Mouse (Mus musculus) midbrain, embryonic 14.5 days (tissue): ENCODE data around the gene Prdx2. TPM values are rescaled to one million over a fixed set of nuclear protein-coding genes. Genes with fewer than 3 reads are reported as not detected.

Source experiments
- ATAC-seq: fragments of 200-750 bp; cut with Nextera tagmentation; 2 replicates; pipeline ENCODE4 v1.8.0; 2017; ENCODE audit warnings: moderate number of reproducible peaks, moderate library complexity; ENCODE audit not compliant: low FRiP score, low TSS enrichment
- DNase-seq: peaks from one replicate; pipeline ENCODE4 v3.0.0-alpha.2; 2015
- H3K27ac ChIP-seq: fragments of 300-500 bp; sonication (generic); replicated peaks from 2 replicates; pipeline ENCODE4 v1.5.1; 2014; ENCODE audit warnings: mild to moderate bottlenecking, low read depth, low read length, moderate library complexity
- H3K27me3 ChIP-seq: fragments of 300-500 bp; sonication (generic); 2 replicates; pipeline ENCODE4 v1.6.1; 2014; ENCODE audit warnings: low read length, control low read depth, mixed read lengths; ENCODE audit not compliant: control insufficient read depth, insufficient read depth
- H3K36me3 ChIP-seq: fragments of 300-500 bp; sonication (generic); 2 replicates; pipeline ENCODE4 v1.6.1; 2014; ENCODE audit warnings: low read length, control low read depth; ENCODE audit not compliant: control insufficient read depth, insufficient read depth
- H3K4me1 ChIP-seq: fragments of 300-500 bp; sonication (generic); 2 replicates; pipeline ENCODE4 v1.6.1; 2014; ENCODE audit warnings: mild to moderate bottlenecking, antibody characterized with exemption, low read length, control low read depth; ENCODE audit not compliant: control insufficient read depth, insufficient read depth
- H3K4me2 ChIP-seq: fragments of 300-500 bp; sonication (generic); 2 replicates; pipeline ENCODE4 v1.6.1; 2014; ENCODE audit warnings: mild to moderate bottlenecking, low read length, moderate library complexity
- H3K4me3 ChIP-seq: fragments of 300-500 bp; sonication (generic); replicated peaks from 2 replicates; pipeline ENCODE4 v1.5.1; 2014; ENCODE audit warnings: low read depth, low read length
- H3K9ac ChIP-seq: fragments of 300-500 bp; sonication (generic); replicated peaks from 2 replicates; pipeline ENCODE4 v1.6.1; 2014; ENCODE audit warnings: mild to moderate bottlenecking, low read length, moderate library complexity
- H3K9me3 ChIP-seq: fragments of 300-500 bp; sonication (generic); 2 replicates; pipeline ENCODE4 v1.6.1; 2016; ENCODE audit warnings: low read length, control low read depth, mixed read lengths; ENCODE audit not compliant: control insufficient read depth
- WGBS: fragments of 180-500 bp; shearing (Covaris S2); extraction: QIAGEN DNeasy Blood & Tissue Kit; methylation state at CpG from one replicate; pipeline ENCODE4 v1.1.7; 2014; 5-methylcytosine and 5-hydroxymethylcytosine counted together
- microRNA-seq: library from miRNA; unstranded; fragments of <30 nt; microRNA quantifications from one replicate; pipeline ENCODE4, GENCODE M21; 2016
- polyA plus RNA-seq: library from polyadenylated mRNA; unstranded; fragments of >200 nt; fragmentation: Nextera tagmentation; extraction: Ambion mirVana; gene quantifications from 2 replicates; pipeline ENCODE4 v1.2.1, GENCODE M21; 2014

The Prdx2 gene
- polyA plus RNA-seq, 1 experiment from 2014 or later, result 1,531 TPM

DNA sequence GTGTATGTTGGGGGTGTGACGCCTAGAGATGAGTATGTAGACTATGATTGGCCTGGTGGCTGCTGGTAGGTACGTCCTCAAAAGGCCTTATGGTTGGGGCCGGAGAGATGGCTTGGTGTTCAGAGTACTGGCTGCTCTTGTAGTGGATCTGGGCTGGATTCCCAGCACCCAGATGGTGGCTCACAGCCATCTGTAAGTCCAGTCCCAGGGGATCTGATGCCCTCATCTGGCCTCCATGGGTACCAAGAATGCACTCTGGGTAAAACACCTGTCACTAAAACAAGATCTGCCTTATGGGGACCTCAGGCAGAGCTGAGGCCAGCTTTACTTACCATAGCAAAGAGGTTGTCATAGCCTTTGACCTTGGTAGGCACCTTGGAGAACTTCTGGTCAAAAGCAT lies 54.5 kb downstream of the Prdx2 start:
- H3K4me2 ChIP-seq, result peak overlapping the region; percentile 90
- DNase-seq (no peak), ATAC-seq (no peak)
- H3K4me1 ChIP-seq, result peaks cover 32% of the 10 kb centered on the region
- no peak overlapping the region for H3K27ac ChIP-seq
- H3K36me3 ChIP-seq, result peaks cover 49% of the 10 kb centered on the region
- WGBS, result 99% methylated on average over 3 of the region's 3 CpGs
- no peaks in the 10 kb centered on the region for H3K27me3 ChIP-seq
- H3K9me3 ChIP-seq, result no peaks in the 10 kb centered on the region
- H3K4me3 ChIP-seq, result peak overlapping the region; percentile 89
- no peak overlapping the region for H3K9ac ChIP-seq

Small RNAs within 50 kb of the gene (microRNA-seq; reads per million reads assigned to microRNA genes)
- not detected for gene Gm24197

Other genes with a start within 250 kb of the Prdx2 start
- gene G430095P16Rik, start 246.6 kb upstream of the Prdx2 start, polyA plus RNA-seq, result 0.67 and 0.91 TPM in 2 replicates
- gene Nfix, start 169.2 kb upstream of the Prdx2 start, polyA plus RNA-seq, result 45.9 and 49.8 TPM in 2 replicates
- gene Dand5, start 146.8 kb upstream of the Prdx2 start, polyA plus RNA-seq, result 9.9 and 12.7 TPM in 2 replicates
- gene Gadd45gip1, start 138.1 kb upstream of the Prdx2 start, polyA plus RNA-seq, result 32.7 and 35.8 TPM in 2 replicates
- gene Rad23a, start 128.9 kb upstream of the Prdx2 start, polyA plus RNA-seq, result 83.4 and 84.3 TPM in 2 replicates
- gene Calr, start 122.7 kb upstream of the Prdx2 start, polyA plus RNA-seq, result 434 and 525 TPM in 2 replicates
- 95.6 and 111 TPM in 2 replicates for gene Farsa, start 112.6 kb upstream of the Prdx2 start, polyA plus RNA-seq
- gene Syce2, start 97.5 kb upstream of the Prdx2 start, polyA plus RNA-seq, result 17.4 and 27.4 TPM in 2 replicates
- gene Gcdh, start 75.7 kb upstream of the Prdx2 start, polyA plus RNA-seq, result 22.4 and 25.9 TPM in 2 replicates
- 0.19 and 0.63 TPM in 2 replicates for gene Klf1, start 67.7 kb upstream of the Prdx2 start, polyA plus RNA-seq
- 4.0 and 5.4 TPM in 2 replicates for gene Dnase2a, start 61.0 kb upstream of the Prdx2 start, polyA plus RNA-seq
- gene Mast1, start 32.2 kb upstream of the Prdx2 start, polyA plus RNA-seq, result 69.5 and 69.9 TPM in 2 replicates
- 0.99 and 1.4 TPM in 2 replicates for gene Rtbdn, start 22.6 kb upstream of the Prdx2 start, polyA plus RNA-seq
- gene Gm49661, start 154 bp upstream of the Prdx2 start, polyA plus RNA-seq, result not detected in 2 replicates
- 51.7 and 54.4 TPM in 2 replicates for gene Rnaseh2a, start 180 bp downstream of the Prdx2 start, polyA plus RNA-seq
- gene Junb, start 9.1 kb downstream of the Prdx2 start, polyA plus RNA-seq, result 4.3 and 5.7 TPM in 2 replicates
- gene Hook2, start 21.0 kb downstream of the Prdx2 start, polyA plus RNA-seq, result 25.8 and 31.4 TPM in 2 replicates
- not detected in 2 replicates for gene Best2, start 44.9 kb downstream of the Prdx2 start, polyA plus RNA-seq
- 130 and 155 TPM in 2 replicates for gene Asna1, start 55.7 kb downstream of the Prdx2 start, polyA plus RNA-seq
- gene Trir, start 57.2 kb downstream of the Prdx2 start, polyA plus RNA-seq, result 157 and 191 TPM in 2 replicates
- 32.0 and 41.0 TPM in 2 replicates for gene Tnpo2, start 67.3 kb downstream of the Prdx2 start, polyA plus RNA-seq
- gene Fbxw9, start 90.5 kb downstream of the Prdx2 start, polyA plus RNA-seq, result 65.0 and 80.9 TPM in 2 replicates
- 1.7 TPM in 1 of 2 replicates, not detected in the other for gene Gm5741, start 98.4 kb downstream of the Prdx2 start, polyA plus RNA-seq
- gene Dhps, start 102.2 kb downstream of the Prdx2 start, polyA plus RNA-seq, result 88.8 and 95.8 TPM in 2 replicates
- 141 and 154 TPM in 2 replicates for gene Wdr83os, start 111.2 kb downstream of the Prdx2 start, polyA plus RNA-seq
- 53.9 and 58.2 TPM in 2 replicates for gene Wdr83, start 111.7 kb downstream of the Prdx2 start, polyA plus RNA-seq
- 13.3 and 17.2 TPM in 2 replicates for gene Man2b1, start 113.7 kb downstream of the Prdx2 start, polyA plus RNA-seq
- 3.0 and 4.0 TPM in 2 replicates for gene Zfp791, start 153.5 kb downstream of the Prdx2 start, polyA plus RNA-seq
- not detected in 2 replicates for gene Cks1brt, start 182.3 kb downstream of the Prdx2 start, polyA plus RNA-seq